Mouse (Mus musculus) urinary bladder, postnatal 14 days (tissue): Measurements from ENCODE around the gene Lss.

Source experiments
- DNase-seq: peaks from one replicate; pipeline ENCODE4 v3.0.0; 2021; ENCODE audit warnings: low spot score

Lss gene

DNA sequence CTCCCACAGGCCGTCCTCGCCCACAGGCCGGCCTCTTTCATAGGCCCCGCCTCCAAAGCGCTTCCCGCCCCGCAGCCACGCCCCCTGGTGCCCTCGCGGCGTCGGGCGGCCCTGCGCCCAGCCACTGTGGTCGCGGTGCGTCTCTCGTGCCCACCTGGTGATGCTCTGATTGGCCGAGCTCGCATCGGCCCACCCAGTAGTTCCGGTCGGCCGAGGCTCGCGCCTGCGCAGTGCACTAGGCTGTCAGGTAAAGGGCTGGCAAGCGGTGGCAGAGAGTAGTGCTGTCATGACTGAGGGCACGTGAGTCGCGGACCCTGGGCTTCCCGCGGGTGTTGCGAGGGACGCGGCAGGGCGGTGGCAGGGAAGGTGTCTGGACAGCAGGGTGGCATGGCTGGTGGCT is at the start of gene Lss:
TSS of gene Lss (plus strand) at position 214 of the 400 bp plus-strand sequence.
- peak; percentile 97 for DNase-seq

DNA sequence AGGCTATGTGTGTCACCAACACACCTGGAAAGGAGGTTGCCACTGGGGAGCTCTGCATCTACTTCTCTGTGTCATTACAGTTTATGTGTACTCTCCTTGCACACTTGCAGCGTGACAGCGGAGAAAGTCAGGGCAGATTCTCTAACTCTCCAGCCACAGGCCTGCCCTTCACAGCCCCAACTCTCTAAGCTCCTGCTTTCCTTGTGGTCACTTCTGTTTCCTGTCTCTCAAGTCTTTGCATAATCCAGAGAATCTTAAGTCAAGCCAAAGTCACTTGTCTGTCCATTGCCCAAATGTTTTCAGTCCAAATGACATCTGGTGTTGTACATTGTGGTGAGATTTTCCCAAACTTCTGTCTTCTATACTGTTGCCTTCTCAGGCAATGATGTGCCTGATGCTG is 45.1 kb upstream of the Lss start:
- no peak for DNase-seq

DNA sequence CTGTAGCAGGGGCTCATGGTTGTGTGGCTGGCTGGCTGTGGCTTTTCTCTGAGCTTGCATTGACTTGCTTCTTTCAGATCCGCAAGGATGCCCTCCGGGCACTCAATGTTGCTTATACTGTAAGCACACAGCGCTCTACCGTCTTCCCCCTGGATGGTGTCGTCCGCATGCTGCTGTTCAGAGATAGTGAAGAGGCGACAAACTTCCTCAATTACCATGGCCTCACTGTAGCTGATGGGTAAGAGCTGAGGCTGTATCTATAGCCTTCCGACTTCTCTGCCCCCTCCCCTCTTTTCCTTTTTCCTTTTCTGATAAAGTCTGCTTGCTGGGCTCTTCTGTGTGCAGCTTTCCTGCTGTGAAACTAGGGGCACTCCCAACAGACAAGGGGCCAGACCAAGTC is 43.1 kb upstream of the Lss start:
- DNase-seq, result no peak

DNA sequence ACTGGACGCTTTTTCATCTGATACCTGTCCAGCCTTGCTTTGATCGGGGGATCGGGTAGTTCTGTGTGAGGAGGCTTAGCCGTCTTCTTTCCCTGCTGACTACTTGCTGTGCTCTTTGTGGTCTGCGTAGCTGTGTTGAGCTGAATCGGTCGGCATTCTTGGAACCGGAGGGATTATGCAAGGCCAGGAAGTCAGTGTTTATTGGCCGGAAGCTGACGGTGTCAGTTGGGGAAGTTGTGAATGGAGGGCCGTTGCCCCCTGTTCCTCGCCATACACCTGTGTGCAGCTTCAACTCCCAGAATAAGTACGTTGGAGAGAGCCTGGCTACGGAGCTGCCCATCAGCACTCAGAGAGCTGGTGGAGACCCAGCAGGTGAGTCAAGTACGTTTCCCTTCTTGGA is 42.2 kb upstream of the Lss start:
- no peak for DNase-seq

DNA sequence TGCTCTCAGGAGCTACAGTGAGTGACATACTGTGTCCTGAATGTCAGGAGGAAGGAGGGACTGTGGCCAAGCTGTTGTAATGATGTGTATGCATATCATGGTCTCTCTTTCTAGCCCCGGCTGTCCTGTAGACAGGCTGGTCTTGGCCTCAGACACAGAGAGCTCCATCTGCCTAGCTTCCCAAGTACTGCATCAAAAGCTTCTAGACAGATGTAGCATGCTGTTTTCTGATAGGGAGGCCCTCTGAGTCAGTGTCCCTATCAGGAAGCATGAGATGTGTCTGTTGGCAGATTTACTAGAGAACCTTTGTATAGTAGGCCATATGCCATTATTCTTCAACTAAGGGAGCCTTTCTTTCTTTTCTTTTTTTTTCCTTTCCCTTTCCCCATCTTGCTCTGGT is 37.9 kb upstream of the Lss start:
- no peak for DNase-seq

DNA sequence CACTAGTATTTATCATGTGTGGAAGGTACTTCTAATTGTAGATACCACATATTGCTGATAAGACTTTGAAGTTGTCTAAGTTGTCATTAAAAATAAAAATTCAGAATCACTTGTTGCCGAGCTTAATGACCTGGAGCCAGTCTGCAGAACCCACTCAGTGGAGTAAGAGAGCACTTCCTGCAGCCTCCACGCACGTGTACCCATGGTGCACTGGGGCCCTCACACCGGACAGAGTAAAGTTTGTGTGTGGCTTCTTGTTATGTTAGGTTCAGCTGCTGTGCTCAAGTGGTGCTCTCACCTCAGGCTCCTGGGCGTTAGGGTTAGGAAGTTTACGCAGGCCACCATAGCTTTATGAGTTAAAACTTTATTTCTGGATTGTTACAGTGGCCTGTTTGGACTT is 35.9 kb upstream of the Lss start:
- no peak for DNase-seq

DNA sequence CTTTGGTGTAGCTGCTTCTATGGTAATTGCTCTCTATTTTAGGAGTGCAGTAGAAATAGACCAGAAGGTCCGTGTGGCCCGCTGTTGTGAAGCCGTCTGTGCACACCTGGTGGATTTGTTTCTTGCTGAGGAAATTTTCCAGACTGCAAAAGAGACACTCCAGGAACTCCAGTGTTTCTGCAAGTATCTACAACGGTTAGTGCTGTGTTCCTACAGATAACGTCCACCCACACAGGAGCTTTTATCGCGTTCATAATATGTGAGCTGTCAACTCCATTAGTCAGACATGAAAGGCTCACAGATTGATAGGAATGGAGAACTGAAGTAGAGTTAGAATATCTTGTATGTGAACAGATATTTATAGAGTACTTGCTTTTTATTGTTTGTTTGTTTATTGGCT is 35.0 kb upstream of the Lss start:
- DNase-seq, result no peak

DNA sequence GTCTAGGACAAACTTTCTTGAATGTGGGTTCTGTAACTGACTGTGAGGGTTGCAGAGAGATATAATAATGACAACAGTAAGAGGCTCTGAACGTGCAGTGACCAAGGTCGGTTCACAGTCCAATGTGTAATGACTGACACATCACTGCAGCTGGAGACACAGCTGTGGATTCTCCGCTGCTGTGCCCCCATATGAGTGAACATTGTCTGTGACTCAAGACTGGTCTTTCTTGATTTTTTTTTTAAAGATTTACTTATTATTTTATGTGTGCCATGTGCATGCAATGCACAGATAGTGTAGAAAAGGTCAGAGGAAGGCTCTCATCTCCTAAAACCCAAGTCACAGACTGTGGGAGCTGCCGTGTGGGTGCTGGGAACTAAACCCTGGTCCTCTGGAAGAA is 33.9 kb upstream of the Lss start:
- DNase-seq, result no peak

DNA sequence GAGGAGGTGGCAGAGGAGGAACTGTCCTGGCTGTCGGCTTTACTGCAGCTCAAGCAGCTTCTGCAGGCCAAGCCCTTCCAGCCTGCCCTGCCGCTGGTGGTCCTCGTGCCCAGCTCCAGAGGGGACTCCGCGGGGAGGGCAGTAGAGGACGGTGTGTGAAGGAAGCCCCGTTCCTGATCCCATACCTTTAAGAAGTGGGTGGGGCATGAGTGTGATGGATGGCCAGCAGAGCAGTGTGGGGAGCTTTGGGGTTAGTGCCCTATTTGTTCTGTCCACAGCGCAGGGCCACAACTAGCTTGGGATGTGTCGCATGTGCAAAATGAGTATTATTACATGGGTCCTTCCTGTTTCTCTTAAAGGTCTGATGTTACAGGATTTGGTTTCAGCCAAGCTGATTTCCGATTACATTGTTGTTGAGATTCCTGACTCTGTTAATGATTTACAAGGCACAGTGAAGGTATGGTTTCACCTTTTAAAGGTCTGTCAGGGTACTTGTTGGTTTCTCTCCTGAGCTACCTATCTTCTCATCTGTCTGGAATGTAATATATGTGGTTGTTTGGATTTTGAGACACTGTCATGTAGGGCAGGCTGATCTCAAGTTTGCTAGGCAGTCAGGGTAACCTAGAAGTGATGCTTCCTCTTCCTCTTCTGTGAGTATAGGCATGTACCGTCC is 27.0 kb upstream of the Lss start:
- DNase-seq, result no peak

DNA sequence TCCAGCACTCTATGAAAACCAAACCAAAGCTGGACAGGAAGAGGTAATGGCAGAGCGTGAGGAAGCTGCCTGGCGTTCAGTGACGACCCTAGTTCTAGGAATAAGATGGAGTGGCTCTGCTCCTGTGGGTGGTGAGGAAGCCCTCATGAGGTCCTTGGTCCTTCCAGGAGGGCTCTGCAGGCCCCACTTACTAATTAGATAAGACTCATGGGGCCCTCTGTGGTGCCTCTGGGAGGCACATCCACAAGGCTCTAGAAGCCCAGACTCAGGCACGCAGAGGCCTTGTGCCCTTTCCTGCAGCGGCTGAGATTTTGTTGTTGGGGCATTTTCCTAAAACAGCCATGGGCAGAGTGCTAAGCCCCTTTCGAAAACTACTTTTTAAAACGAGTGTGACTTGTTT is 25.5 kb upstream of the Lss start:
- no peak for DNase-seq

DNA sequence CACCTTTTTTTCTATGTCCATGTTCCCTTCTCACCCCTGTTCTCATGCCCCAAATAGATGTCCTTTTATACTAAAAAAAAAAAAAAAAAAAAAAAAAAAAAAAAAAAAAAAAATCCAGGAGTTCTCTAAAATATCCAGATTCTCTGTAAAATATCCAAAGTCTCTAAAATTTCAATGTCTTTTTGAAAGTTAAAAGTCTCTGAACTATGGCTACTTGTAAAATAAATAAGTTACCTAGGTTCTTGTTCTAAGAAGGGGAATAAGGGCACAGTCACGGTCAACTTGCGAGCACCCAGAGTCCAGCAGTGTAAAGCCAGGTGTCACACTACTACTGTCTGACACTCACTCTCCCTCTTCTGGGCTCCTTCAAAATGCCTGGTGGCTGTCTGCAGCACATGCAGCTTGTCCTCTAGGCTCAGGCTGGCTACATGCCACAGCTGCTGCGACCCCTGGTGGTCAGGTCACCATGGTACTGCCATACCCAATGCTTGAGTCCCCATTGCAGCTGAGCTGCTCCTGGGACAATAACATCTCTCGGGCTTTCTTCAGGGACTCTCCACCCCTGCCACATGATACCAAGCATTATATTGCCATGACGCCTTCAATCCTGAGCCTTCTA is 18.3 kb upstream of the Lss start:
- peak; percentile 79 for DNase-seq

DNA sequence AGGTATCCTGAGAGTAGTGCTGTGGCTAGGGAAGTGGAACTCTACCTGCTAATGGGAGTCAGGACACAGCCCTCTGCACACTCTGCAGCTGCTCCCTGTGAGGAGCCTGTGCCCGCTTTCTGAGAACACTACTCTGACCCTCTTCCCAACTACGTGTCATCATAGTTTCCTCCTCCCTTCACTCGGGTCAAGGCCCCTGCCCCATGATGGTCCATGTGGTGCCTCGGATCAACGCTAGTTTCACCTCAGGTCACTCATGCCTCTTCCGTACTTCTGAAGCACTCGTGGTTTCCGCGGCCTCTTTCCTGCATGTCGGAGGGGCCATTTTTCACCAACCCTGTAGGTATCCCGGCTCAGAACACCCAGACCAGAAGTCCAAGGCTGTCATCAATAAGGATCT is 466 bp upstream of the Lss start:
- DNase-seq, result no peak

DNA sequence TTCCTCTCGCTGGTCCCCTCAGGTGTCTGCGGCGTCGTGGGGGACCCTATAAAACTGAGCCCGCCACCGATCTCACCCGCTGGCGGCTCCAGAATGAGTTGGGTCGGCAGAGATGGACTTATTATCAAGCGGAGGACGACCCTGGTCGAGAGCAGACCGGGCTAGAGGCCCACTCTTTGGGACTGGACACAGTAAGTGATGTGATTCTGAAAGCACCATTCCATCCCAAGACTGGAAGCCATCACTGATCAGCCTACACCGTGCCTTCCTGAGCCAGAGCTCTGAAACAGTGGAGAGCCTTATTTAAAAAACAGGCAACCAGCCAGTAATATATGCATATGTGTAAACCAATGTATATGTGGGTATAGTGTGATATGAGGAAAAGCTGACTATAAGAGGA is 440 bp downstream of the Lss start:
- no peak for DNase-seq

DNA sequence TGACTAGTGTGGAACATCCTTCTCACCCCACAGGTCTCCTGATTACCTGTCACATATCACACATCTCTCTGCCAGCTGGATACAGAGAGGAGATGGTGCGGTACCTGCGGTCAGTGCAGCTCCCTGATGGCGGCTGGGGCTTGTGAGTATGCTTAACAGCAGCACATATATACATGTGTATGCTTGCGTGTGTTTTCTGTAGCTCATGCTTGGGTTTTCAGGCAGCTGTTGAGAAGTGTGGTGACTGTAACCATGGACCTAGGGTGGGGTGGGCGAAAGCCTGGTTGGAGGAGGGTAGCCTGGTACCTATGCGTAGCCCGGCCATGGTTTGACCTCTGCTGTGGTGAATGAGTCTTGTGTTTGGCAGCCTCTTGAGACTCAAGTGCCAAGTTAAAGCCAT is 4.1 kb downstream of the Lss start:
- no peak for DNase-seq

DNA sequence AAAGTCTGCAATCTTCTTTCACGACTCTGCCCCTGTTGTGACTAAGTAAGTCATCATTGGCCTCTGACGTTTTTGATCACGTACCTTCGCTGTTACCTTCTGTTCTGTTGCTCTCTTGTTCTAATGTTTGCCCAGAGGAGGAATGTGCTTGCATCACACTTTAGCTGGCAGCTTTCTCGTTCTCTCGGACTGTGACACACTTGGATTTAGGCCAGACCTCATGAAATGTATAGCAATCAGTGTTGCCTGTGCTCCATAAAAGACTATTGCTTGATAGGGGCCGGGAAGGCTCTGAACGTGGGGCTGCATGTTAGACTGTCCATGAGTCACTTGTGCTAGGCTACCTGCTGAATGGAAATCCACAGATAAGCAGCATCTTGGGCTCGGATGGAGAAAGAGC is 6.2 kb downstream of the Lss start:
- peak; percentile 16 for DNase-seq

DNA sequence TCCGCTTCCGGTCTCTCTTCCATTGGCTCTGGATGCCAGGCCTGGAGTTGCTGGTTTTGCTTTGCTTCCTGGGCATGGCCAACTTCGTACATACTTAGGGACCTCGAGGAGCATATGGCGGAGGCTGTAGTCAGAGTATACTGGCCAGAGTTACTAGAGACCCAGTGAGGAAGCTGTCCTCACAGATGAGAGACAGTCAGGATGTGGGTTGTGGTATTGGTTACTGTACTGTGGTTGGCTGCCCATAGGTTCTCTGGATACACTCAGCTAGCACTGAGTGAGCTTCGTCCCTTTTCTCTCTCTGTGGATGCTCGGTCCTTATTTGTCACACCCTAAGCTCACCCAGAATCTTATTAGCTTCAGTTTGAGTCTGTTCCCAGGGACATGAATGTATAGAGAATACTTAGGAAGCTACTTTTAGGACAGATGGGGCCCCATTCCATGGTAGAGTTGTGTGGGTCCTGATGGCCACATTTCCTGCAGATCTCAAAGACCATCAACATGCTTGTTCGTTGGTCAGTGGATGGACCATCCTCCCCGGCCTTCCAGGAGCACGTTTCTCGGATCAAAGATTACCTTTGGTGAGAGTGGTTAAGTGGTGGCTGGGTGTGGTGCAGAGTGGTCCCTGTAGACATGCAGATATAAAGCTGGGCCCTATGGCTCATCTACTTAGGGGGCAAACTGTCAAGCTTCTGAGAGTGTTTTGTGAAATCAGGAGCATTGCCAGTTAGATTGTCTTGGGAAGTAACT is 10.1 kb downstream of the Lss start:
- DNase-seq, result no peak

DNA sequence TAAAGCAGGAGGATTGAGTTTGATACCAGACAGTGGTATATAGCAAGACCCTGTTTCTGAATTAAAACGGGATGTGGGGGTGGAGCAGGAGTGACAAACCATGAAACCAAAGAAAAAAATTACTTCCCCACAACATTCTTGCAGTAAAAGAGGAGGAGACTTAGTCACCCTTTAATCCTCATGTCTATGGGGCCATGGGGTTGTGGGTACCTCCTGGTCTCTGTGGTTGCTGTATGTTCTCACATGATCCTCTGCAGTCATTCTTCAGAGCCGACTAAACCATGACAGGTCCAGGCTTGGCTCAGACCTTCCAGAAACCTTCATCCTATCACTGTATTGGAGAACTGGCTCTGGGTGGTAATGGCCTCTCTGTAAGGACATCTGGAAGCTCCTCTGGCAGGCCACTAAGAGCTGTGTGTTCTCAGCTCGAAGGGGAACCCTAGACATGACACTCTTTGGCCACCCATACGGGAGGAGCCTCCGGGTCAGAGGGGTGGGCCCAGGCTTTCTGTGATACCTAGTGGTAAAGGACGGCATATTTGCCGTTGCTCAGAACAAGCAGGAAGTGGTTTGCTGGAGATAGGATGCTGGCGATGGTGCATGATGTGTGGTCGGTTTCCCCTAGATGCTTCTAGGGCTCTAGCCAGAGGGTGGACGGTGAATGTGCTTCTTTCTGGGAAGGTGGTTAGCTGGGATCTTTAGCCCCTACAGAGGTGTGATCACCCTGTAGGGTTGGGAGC is 11.4 kb downstream of the Lss start:
- DNase-seq, result no peak

DNA sequence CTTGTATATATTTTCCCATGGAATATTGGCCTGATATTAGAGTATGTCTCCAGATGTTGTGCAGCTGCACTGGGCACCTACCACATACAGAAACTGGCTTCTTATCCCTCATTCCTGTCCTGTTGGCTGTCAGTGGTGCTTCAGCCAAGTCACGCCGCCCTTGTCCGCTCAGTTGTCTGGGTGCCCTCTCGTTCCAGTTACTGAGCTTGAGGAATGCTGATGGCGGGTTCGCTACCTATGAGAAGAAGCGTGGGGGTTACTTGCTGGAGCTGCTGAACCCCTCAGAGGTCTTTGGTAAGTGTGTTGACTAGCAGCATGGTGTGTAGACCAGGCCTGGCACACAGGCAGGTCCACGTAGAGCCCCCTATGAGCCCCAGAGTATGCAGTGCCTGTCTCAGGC is 15.2 kb downstream of the Lss start:
- no peak for DNase-seq

DNA sequence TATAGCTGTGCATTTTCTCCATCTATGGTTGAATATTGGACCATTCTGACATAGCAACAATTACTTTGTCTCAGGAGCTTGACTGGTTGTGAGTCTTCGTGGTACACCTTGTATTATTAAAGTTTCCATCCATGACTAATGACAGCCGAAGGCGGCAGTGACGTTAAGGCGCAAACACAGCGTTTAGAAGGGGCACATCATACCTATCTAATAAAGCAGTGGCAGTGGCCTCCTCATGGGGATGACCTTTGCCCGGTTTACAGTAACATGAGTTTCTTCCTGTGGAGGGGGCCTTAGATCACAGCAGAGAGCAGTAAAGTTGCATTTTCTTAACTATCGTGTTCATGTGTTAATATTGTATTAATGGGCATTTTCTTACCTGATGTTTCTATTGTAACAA is 16.8 kb downstream of the Lss start:
- DNase-seq, result no peak

DNA sequence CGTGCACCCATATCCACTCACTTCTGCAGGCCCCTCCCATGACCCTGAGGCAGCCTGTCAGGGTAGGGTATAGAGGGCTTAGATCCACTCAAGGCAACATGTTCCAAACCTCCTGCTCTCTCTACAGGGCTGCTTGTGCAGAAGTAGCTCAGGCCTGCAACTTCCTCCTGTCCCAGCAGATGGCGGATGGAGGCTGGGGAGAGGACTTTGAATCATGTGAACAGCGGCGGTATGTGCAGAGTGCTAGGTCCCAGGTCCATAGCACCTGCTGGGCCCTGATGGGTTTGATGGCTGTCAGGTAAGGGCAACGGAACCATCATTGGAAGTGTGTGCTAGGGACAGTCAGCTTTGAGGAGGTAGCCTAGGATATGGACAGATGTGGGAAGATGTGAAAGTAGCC is 19.1 kb downstream of the Lss start:
- no peak for DNase-seq

DNA sequence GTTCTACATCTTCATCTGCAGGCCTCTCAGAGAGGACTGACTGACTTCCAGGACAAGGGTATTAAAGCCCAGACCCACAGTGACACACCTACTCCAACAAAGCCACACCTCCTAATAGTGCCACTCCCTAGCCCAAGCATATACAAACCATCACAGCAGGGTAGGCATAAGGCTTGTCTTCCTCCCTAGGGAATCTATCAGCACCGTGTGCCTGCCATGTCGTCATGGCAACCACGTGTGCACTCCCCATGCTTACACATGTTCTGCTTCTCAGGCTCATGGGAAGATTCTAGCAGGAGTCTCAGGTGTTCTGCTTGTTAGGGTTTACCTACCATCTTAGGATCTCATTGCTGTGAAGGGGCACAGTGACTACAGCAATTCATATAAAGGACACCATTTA is 20.2 kb downstream of the Lss start:
- DNase-seq, result no peak

DNA sequence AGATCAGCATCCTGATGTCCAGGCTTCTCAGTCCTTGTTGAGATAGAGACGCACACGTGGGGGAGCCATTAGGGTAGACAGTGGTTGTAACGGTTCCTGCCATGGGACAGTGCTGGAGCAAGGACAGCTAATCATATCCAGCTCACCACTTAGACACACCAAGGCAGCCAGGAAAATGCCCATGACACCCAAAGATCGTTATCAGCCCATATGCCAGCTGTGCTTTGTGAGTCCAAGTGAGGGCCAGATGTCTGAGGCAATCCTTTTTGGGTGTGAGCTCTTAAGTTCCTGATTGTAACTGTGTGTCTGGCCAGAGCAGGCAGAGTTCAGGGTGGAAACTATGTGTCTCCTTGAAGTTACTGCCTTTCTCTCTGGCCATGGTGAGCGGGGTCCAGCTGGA is 22.7 kb downstream of the Lss start:
- no peak for DNase-seq

DNA sequence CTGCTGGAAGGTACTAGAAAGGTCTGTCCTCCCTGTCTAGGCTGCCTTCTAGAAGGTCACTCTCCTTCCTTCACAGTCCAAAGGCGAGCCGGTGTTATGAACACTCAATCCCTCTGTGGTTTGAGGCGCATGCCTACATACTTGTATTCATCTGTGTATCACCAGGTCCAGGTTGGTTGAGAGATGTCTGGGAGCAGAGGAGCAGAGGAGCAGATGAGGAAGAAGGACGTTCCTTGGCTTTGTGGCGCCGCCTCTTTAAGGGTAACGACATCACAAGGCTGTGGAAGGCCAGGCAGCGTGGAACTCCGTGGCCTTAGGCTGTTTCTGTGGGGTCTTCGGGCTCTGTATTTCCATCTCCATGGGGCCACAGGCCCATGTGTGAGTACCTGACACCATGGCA is 30.6 kb downstream of the Lss start, which contains the start of gene Spatc1l:
TSS of gene Spatc1l (plus strand) at position 301 of the 400 bp plus-strand sequence.
- no peak for DNase-seq
